Mouse (Mus musculus) E14TG2a.4 (cell line): Measurements from ENCODE around the gene Kcnj10.

Experiments
- H3K27me3 ChIP-seq: 2 replicates; pipeline ENCODE4 v1.6.1; 2014; ENCODE audit warnings: low read length, control low read depth; ENCODE audit not compliant: insufficient read depth
- H3K36me3 ChIP-seq: 2 replicates; pipeline ENCODE4 v1.6.1; 2014; ENCODE audit warnings: low read length, control low read depth; ENCODE audit not compliant: insufficient read depth
- H3K4me1 ChIP-seq: replicated peaks from 2 replicates; pipeline ENCODE4 v1.6.1; 2014; ENCODE audit warnings: low read depth, low read length, control low read depth
- H3K4me3 ChIP-seq: replicated peaks from 2 replicates; pipeline ENCODE4 v1.5.1; 2014; ENCODE audit warnings: mild to moderate bottlenecking, low read length
- H3K9me3 ChIP-seq: 2 replicates; pipeline ENCODE4 v1.6.1; 2014; ENCODE audit warnings: low read length, control low read depth
- CTCF ChIP-seq: conservative IDR thresholded peaks from 2 replicates; pipeline ENCODE4 v1.5.1; 2014; ENCODE audit warnings: low read length
- NANOG ChIP-seq: IDR thresholded peaks from 2 replicates; pipeline ENCODE4 v1.6.1; 2014; ENCODE audit warnings: borderline replicate concordance, low read length, mixed read lengths
- POU5F1 ChIP-seq: IDR thresholded peaks from 2 replicates; pipeline ENCODE4 v1.6.1; 2014; ENCODE audit warnings: low read length, borderline replicate concordance

Gene Kcnj10

GRCm38 (mm10) chr1:172412204-172412603 is 71.2 kb downstream of the Kcnj10 start:
- TF ChIP-seq CTCF, result peak; percentile 56
- TF ChIP-seq POU5F1, result no peak
- TF ChIP-seq NANOG, result no peak
- Histone ChIP-seq H3K36me3 (no peaks in the 10 kb centered on the region), H3K9me3 (no peaks in the 10 kb centered on the region), H3K27me3 (peaks cover 7% of the 10 kb centered on the region; the same call in 1 of the 2 replicates), H3K4me1 (peaks cover 18% of the 10 kb centered on the region), H3K4me3 (no peak overlapping the region)

GRCm38 (mm10) chr1:172413491-172414230 is 72.7 kb downstream of the Kcnj10 start:
- TF ChIP-seq POU5F1 (no peak), CTCF (no peak), NANOG (no peak)
- Histone ChIP-seq H3K4me3 (no peak overlapping the region), H3K36me3 (no peaks in the 10 kb centered on the region), H3K27me3 (peaks cover 3% of the 10 kb centered on the region; the same call in 1 of the 2 replicates), H3K4me1 (peaks cover 29% of the 10 kb centered on the region), H3K9me3 (no peaks in the 10 kb centered on the region)

GRCm38 (mm10) chr1:172414231-172414585 is 73.2 kb downstream of the Kcnj10 start:
- TF ChIP-seq CTCF (no peak), NANOG (no peak), POU5F1 (no peak)
- peaks cover 3% of the 10 kb centered on the region; the same call in 1 of the 2 replicates for H3K27me3 ChIP-seq
- H3K4me3 ChIP-seq, result no peak overlapping the region
- peaks cover 35% of the 10 kb centered on the region for H3K4me1 ChIP-seq
- no peaks in the 10 kb centered on the region for H3K9me3 ChIP-seq
- no peaks in the 10 kb centered on the region for H3K36me3 ChIP-seq

GRCm38 (mm10) chr1:172415061-172415460 is 74.1 kb downstream of the Kcnj10 start:
- Histone ChIP-seq H3K4me1 (peaks cover 37% of the 10 kb centered on the region), H3K9me3 (no peaks in the 10 kb centered on the region), H3K36me3 (no peaks in the 10 kb centered on the region), H3K4me3 (no peak overlapping the region), H3K27me3 (peaks cover 3% of the 10 kb centered on the region; the same call in 1 of the 2 replicates)
- TF ChIP-seq NANOG (no peak), CTCF (no peak), POU5F1 (no peak)

- H3K9me3 ChIP-seq, result no peaks in the 10 kb centered on the region
- no peaks in the 10 kb centered on the region for H3K36me3 ChIP-seq
- peaks cover 39% of the 10 kb centered on the region for H3K4me1 ChIP-seq
- no peak overlapping the region for H3K4me3 ChIP-seq
- H3K27me3 ChIP-seq, result peaks cover 3% of the 10 kb centered on the region; the same call in 1 of the 2 replicates
- TF ChIP-seq NANOG, result no peak
- TF ChIP-seq CTCF, result no peak
- peak; percentile 50; the same call in 1 of the 2 replicates for TF ChIP-seq POU5F1
These were observed 77.2 kb downstream of the Kcnj10 start for GRCm38 (mm10) chr1:172418173-172418572.

- TF ChIP-seq CTCF, result no peak
- no peak for TF ChIP-seq NANOG
- no peak for TF ChIP-seq POU5F1
- H3K4me3 ChIP-seq, result no peak overlapping the region
- peaks cover 43% of the 10 kb centered on the region for H3K4me1 ChIP-seq
- H3K9me3 ChIP-seq, result no peaks in the 10 kb centered on the region
- no peaks in the 10 kb centered on the region for H3K36me3 ChIP-seq
- peaks cover 3% of the 10 kb centered on the region; the same call in 1 of the 2 replicates for H3K27me3 ChIP-seq
These were observed 77.6 kb downstream of the Kcnj10 start for GRCm38 (mm10) chr1:172418642-172419041.

GRCm38 (mm10) chr1:172420181-172420580 is 79.2 kb downstream of the Kcnj10 start:
- Histone ChIP-seq H3K4me1 (peaks cover 40% of the 10 kb centered on the region), H3K9me3 (no peaks in the 10 kb centered on the region), H3K36me3 (no peaks in the 10 kb centered on the region), H3K4me3 (no peak overlapping the region), H3K27me3 (no peaks in the 10 kb centered on the region)
- TF ChIP-seq POU5F1, result no peak
- no peak for TF ChIP-seq NANOG

GRCm38 (mm10) chr1:172423393-172423792 is 82.4 kb downstream of the Kcnj10 start:
- TF ChIP-seq CTCF, result no peak
- TF ChIP-seq NANOG, result no peak
- no peak for TF ChIP-seq POU5F1
- Histone ChIP-seq H3K27me3 (no peaks in the 10 kb centered on the region), H3K36me3 (no peaks in the 10 kb centered on the region), H3K4me3 (no peak overlapping the region), H3K4me1 (peaks cover 25% of the 10 kb centered on the region), H3K9me3 (no peaks in the 10 kb centered on the region)
